Mouse (Mus musculus): ENCODE data around the gene Lurap1. TPM values are rescaled to one million over a fixed set of nuclear protein-coding genes. Genes with fewer than 3 reads are reported as not detected.

Gene Lurap1
- 1.5 and 1.6 TPM in 2 replicates for polyA plus RNA-seq (2015; fragmentation: Nextera tagmentation; extraction: Ambion mirVana)

- Histone ChIP-seq H3K9ac (peak within 1 kb of the TSS; percentile 90), H3K27ac (peak within 1 kb of the TSS; percentile 89), H3K4me2 (replicated peaks) (peak within 1 kb of the TSS; percentile 77), H3K9me3 (no peaks in the 10 kb centered on the region), H3K4me3 (replicated peaks) (peak within 1 kb of the TSS; percentile 75), H3K27me3 (replicated peaks) (no peaks in the 10 kb centered on the region), H3K4me1 (replicated peaks) (peaks cover 15% of the 10 kb centered on the region), H3K36me3 (peaks cover 30% of the 10 kb centered on the region)
- no peak for ATAC-seq
- WGBS = 68% methylated on average over 6 of the region's 6 CpGs
Observed at GRCm38 (mm10) chr4:116151238-116151637, at the start of gene Lurap1. Gene Lurap1 (minus strand): TSS chr4:116151338.

GRCm38 (mm10) chr4:116198422-116198821, 47.3 kb upstream of the Lurap1 start:
- WGBS = 88% methylated on average over 2 of the region's 2 CpGs
- H3K27me3 ChIP-seq (replicated peaks) = no peaks in the 10 kb centered on the region

GRCm38 (mm10) chr4:116193583-116194383, 42.6 kb upstream of the Lurap1 start:
- Histone ChIP-seq H3K9ac (no peak overlapping the region), H3K4me1 (replicated peaks) (no peaks in the 10 kb centered on the region), H3K36me3 (no peaks in the 10 kb centered on the region), H3K27ac (no peak overlapping the region), H3K9me3 (no peaks in the 10 kb centered on the region), H3K4me3 (replicated peaks) (no peak overlapping the region), H3K27me3 (replicated peaks) (no peaks in the 10 kb centered on the region), H3K4me2 (replicated peaks) (no peak overlapping the region)
- WGBS = 58% methylated on average over 9 of the region's 9 CpGs
- peak; percentile 71; the same call in 1 of the 2 replicates for ATAC-seq

More at GRCm38 (mm10) chr4:116198422-116198821, 47.3 kb upstream of the Lurap1 start:
- Histone ChIP-seq H3K9ac (no peak overlapping the region), H3K4me3 (replicated peaks) (no peak overlapping the region), H3K9me3 (no peaks in the 10 kb centered on the region), H3K27ac (no peak overlapping the region), H3K4me2 (replicated peaks) (no peak overlapping the region), H3K36me3 (no peaks in the 10 kb centered on the region), H3K4me1 (replicated peaks) (no peaks in the 10 kb centered on the region)
- no peak for ATAC-seq

GRCm38 (mm10) chr4:116192286-116192835, 41.2 kb upstream of the Lurap1 start:
- Histone ChIP-seq H3K4me2 (replicated peaks) (no peak overlapping the region), H3K4me3 (replicated peaks) (no peak overlapping the region), H3K27ac (no peak overlapping the region), H3K4me1 (replicated peaks) (no peaks in the 10 kb centered on the region), H3K36me3 (no peaks in the 10 kb centered on the region), H3K9ac (no peak overlapping the region), H3K27me3 (replicated peaks) (no peaks in the 10 kb centered on the region), H3K9me3 (no peaks in the 10 kb centered on the region)
- WGBS = 40% methylated on average over 4 of the region's 4 CpGs
- no peak for ATAC-seq

- ATAC-seq = no peak
- WGBS = 84% methylated on average over 4 of the region's 4 CpGs
Observed at GRCm38 (mm10) chr4:116185083-116185482, 33.9 kb upstream of the Lurap1 start.

GRCm38 (mm10) chr4:116182745-116183144, 31.6 kb upstream of the Lurap1 start:
- Histone ChIP-seq H3K4me1 (replicated peaks) (no peaks in the 10 kb centered on the region), H3K36me3 (no peaks in the 10 kb centered on the region), H3K27me3 (replicated peaks) (no peaks in the 10 kb centered on the region), H3K9me3 (no peaks in the 10 kb centered on the region), H3K4me3 (replicated peaks) (no peak overlapping the region), H3K4me2 (replicated peaks) (peak overlapping the region; percentile 18), H3K9ac (no peak overlapping the region), H3K27ac (no peak overlapping the region)
- 23% methylated on average over 12 of the region's 12 CpGs for WGBS
- no peak for ATAC-seq

More at GRCm38 (mm10) chr4:116185083-116185482, 33.9 kb upstream of the Lurap1 start:
- Histone ChIP-seq H3K4me2 (replicated peaks) (no peak overlapping the region), H3K9me3 (no peaks in the 10 kb centered on the region), H3K9ac (no peak overlapping the region), H3K4me1 (replicated peaks) (no peaks in the 10 kb centered on the region), H3K27me3 (replicated peaks) (no peaks in the 10 kb centered on the region), H3K36me3 (no peaks in the 10 kb centered on the region), H3K27ac (no peak overlapping the region), H3K4me3 (replicated peaks) (no peak overlapping the region)

GRCm38 (mm10) chr4:116182079-116182478, 30.9 kb upstream of the Lurap1 start:
- Histone ChIP-seq H3K4me2 (replicated peaks) (no peak overlapping the region), H3K36me3 (no peaks in the 10 kb centered on the region), H3K27me3 (replicated peaks) (no peaks in the 10 kb centered on the region), H3K9ac (no peak overlapping the region), H3K9me3 (no peaks in the 10 kb centered on the region), H3K4me3 (replicated peaks) (no peak overlapping the region), H3K27ac (no peak overlapping the region), H3K4me1 (replicated peaks) (peaks cover 4% of the 10 kb centered on the region)
- WGBS = 69% methylated on average over 3 of the region's 3 CpGs
- no peak for ATAC-seq

GRCm38 (mm10) chr4:116177140-116177539, 26.0 kb upstream of the Lurap1 start:
- no peak overlapping the region for H3K4me3 ChIP-seq (replicated peaks)
- H3K27me3 ChIP-seq (replicated peaks) = no peaks in the 10 kb centered on the region
- ATAC-seq = peak; percentile 38
- peak overlapping the region; percentile 84 for H3K27ac ChIP-seq
- 26% methylated on average over 5 of the region's 5 CpGs for WGBS
- peak overlapping the region; percentile 59 for H3K4me2 ChIP-seq (replicated peaks)
- peak overlapping the region; percentile 23; the same call in 1 of the 2 replicates for H3K9ac ChIP-seq
- H3K36me3 ChIP-seq = no peaks in the 10 kb centered on the region
- H3K4me1 ChIP-seq (replicated peaks) = peaks cover 26% of the 10 kb centered on the region
- no peaks in the 10 kb centered on the region for H3K9me3 ChIP-seq

GRCm38 (mm10) chr4:116176543-116176988, 25.4 kb upstream of the Lurap1 start:
- peak overlapping the region; percentile 23 for H3K9ac ChIP-seq
- H3K4me2 ChIP-seq (replicated peaks) = peak overlapping the region; percentile 59
- ATAC-seq = peak; percentile 86
- 16% methylated on average over 10 of the region's 10 CpGs for WGBS
- H3K4me3 ChIP-seq (replicated peaks) = peak overlapping the region; percentile 16
- peak overlapping the region; percentile 84 for H3K27ac ChIP-seq
- no peaks in the 10 kb centered on the region for H3K9me3 ChIP-seq
- H3K36me3 ChIP-seq = no peaks in the 10 kb centered on the region
- H3K4me1 ChIP-seq (replicated peaks) = peaks cover 26% of the 10 kb centered on the region
- no peaks in the 10 kb centered on the region for H3K27me3 ChIP-seq (replicated peaks)

- Histone ChIP-seq H3K9me3 (no peaks in the 10 kb centered on the region), H3K4me3 (replicated peaks) (peak overlapping the region; percentile 16), H3K4me2 (replicated peaks) (peak overlapping the region; percentile 59), H3K36me3 (no peaks in the 10 kb centered on the region), H3K9ac (peak overlapping the region; percentile 23), H3K4me1 (replicated peaks) (peaks cover 26% of the 10 kb centered on the region), H3K27ac (peak overlapping the region; percentile 84), H3K27me3 (replicated peaks) (no peaks in the 10 kb centered on the region)
- WGBS = 43% methylated on average over 7 of the region's 7 CpGs
- ATAC-seq = peak; percentile 27
Observed at GRCm38 (mm10) chr4:116175711-116176542, 24.8 kb upstream of the Lurap1 start.

GRCm38 (mm10) chr4:116175136-116175535, 24.0 kb upstream of the Lurap1 start:
- H3K9me3 ChIP-seq = no peaks in the 10 kb centered on the region
- H3K9ac ChIP-seq = no peak overlapping the region
- H3K4me2 ChIP-seq (replicated peaks) = no peak overlapping the region
- H3K4me3 ChIP-seq (replicated peaks) = no peak overlapping the region
- H3K27me3 ChIP-seq (replicated peaks) = no peaks in the 10 kb centered on the region
- H3K36me3 ChIP-seq = no peaks in the 10 kb centered on the region
- peaks cover 26% of the 10 kb centered on the region for H3K4me1 ChIP-seq (replicated peaks)
- no peak for ATAC-seq
- no peak overlapping the region for H3K27ac ChIP-seq

Data from intestine, embryonic 15.5 days (tissue).